13 mouse cellular contexts compared by ENCODE assay signal in the genomic region with DNA sequence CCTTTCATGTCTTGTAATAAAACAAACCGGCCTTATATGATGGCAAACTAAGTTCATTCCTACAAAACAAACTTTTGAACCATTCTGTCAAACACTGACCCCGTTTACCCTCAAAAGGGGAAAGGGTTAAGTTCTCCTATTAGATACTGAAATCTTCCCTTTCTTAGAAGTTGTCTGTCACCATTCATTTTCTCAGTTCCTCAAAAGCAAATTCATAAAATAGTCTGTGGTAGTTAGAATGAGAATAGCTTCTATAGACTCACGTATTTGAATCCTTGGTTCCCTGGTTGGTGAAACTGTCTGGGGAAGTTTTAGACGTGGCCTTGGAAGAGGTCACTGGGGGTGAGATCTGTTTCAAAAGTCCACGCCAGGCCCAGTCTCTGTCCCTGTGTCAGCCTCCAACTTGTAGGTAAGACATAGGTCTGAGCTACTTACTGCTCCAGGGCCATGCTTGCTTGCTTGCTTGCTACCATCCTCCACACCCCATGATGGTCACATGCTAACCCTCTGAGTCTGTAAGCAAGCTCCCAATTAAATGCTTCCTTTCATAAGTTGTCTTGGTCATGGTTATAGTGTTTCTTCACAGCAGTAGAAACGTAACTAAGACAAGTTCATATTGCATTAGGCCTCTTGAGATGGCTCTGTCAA.
"Had no signal": no experiment of that assay in that cellular context is flagged by ENCODE, and none has a peak within 500 bp of the region (broad histone marks: within the 10 kb centered on the region; RNA-seq: fewer than 3 reads in every experiment).

No protein-coding gene starts in this region.

- H3K36me3 ChIP-seq: intestine, embryonic 15.5 days; midbrain, embryonic 15.5 days had no signal

- H3K27ac ChIP-seq: intestine, embryonic 15.5 days; liver, embryonic 14.5 days; macrophage; midbrain, embryonic 15.5 days had no signal

- H3K9ac ChIP-seq: intestine, embryonic 15.5 days; liver, embryonic 14.5 days; midbrain, embryonic 15.5 days had no signal

- H3K9me3 ChIP-seq: intestine, embryonic 15.5 days; midbrain, embryonic 15.5 days had no signal

- H3K4me1 ChIP-seq: intestine, embryonic 15.5 days; midbrain, embryonic 15.5 days had no signal

- DNase-seq: kidney, adult 18-20 months; kidney, postnatal 14 days; layer of hippocampus, adult 9-11 months; layer of hippocampus, postnatal 36 days; left cerebral cortex, postnatal 4 days; lung, adult 2 months; lung, postnatal 10 days; right cerebral cortex, postnatal 14 days; thymus, postnatal 36 days had no signal

- H3K4me2 ChIP-seq: intestine, embryonic 15.5 days; midbrain, embryonic 15.5 days had no signal

- H3K4me3 ChIP-seq: intestine, embryonic 15.5 days; midbrain, embryonic 15.5 days had no signal

- ATAC-seq: intestine, embryonic 15.5 days; midbrain, embryonic 15.5 days had no signal

- H3K27me3 ChIP-seq: intestine, embryonic 15.5 days; midbrain, embryonic 15.5 days had no signal
